Comparison of ENCODE assay signal across 9 mouse cellular contexts in genomic region chr4:85916034-85916433, GRCm38 (mm10).
DNase-seq lines count a peak whose midpoint lies in the region; ATAC-seq lines count a peak whose summit lies in the region.
"Had no signal": no experiment of that assay in that cellular context is flagged by ENCODE, and none has a peak within 500 bp of the region (broad histone marks: within the 10 kb centered on the region; RNA-seq: fewer than 3 reads in every experiment).

No protein-coding gene starts in this region.

- H3K27me3 ChIP-seq in liver, embryonic 12.5 days (replicated peaks): no peaks in the 10 kb centered on the region

- H3K4me3 ChIP-seq in liver, embryonic 12.5 days: no peak overlapping the region

- no peak for ATAC-seq in liver, embryonic 12.5 days
- ATAC-seq: intestine, embryonic 16.5 days had no signal

- 75% methylated on average over 2 of the region's 2 CpGs for WGBS in liver, embryonic 12.5 days (ENCODE audit: insufficient replicate concordance)

- no peaks in the 10 kb centered on the region for H3K4me1 ChIP-seq in liver, embryonic 12.5 days

- no peaks in the 10 kb centered on the region for H3K36me3 ChIP-seq in liver, embryonic 12.5 days

- no peak overlapping the region for H3K27ac ChIP-seq in liver, embryonic 12.5 days

- H3K4me2 ChIP-seq in liver, embryonic 12.5 days: no peak overlapping the region

- peak; percentile 20 for DNase-seq in kidney, adult 11 months
- no peak for DNase-seq in kidney, adult 18-20 months
- peak; percentile 41 for DNase-seq in 3T3-L1 (ENCODE audit: low read depth, low spot score)
- DNase-seq in Muller cell, postnatal 12 days (ENCODE audit: inconsistent ontology term): peak; percentile 14
- DNase-seq in kidney, postnatal 14 days: peak; percentile 50
- DNase-seq in cerebellum, adult 8-10 months: no peak
- DNase-seq: right cerebral cortex, postnatal 25 days had no signal

- H3K9me3 ChIP-seq in liver, embryonic 12.5 days (replicated peaks): 0 out of 2 replicates have a peak, but pooled peaks cover 4% of the 10 kb centered on the region

- H3K9ac ChIP-seq in liver, embryonic 12.5 days: no peak overlapping the region

Comparison
In these comparisons a context has a peak if more than half of its experiments do, and no peak if none do; other contexts are left out.
1. DNase-seq: peak in kidney, adult 11 months (single experiment), 3T3-L1 (single experiment), Muller cell, postnatal 12 days (single experiment) and kidney, postnatal 14 days (single experiment); none in kidney, adult 18-20 months (single experiment) and cerebellum, adult 8-10 months (single experiment).